Mouse (Mus musculus) kidney, adult 11 months (tissue): Measurements from ENCODE around the gene Kmo.

ENCODE experiments used
- DNase-seq: peaks from one replicate; pipeline ENCODE4 v3.0.0; 2022

The Kmo gene

DNA sequence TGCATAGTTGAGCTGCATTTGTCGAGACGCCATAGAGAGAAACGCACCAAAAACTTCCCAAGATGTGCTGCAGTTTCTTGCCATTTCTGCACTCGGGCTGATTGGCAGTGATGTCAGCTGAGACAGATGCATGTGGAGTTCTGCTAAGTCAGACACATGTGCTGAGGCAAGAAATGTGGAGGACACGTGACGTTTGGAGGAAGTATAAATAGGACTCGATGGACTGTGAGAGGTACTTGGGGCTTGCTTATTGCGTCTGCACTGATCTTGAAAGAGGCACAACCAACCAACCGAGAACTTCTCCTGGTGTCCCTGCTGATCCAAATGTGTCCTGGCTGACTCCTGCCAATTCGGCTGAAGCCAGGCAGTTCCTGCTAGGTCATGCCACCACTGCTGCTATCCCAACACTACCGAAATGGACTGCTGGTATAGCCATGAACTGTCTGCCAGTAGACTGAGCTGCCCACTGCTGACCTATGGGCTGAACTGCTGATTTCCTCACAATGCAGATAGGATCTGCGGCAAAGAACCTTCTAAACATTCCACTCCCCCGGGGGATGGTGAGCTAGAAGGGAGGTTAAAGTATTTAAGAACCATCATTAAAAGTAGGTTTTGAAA is at the start of gene Kmo:
Kmo (plus strand) TSS at position 568 of the 618 bp plus-strand sequence.
- no peak for DNase-seq

DNA sequence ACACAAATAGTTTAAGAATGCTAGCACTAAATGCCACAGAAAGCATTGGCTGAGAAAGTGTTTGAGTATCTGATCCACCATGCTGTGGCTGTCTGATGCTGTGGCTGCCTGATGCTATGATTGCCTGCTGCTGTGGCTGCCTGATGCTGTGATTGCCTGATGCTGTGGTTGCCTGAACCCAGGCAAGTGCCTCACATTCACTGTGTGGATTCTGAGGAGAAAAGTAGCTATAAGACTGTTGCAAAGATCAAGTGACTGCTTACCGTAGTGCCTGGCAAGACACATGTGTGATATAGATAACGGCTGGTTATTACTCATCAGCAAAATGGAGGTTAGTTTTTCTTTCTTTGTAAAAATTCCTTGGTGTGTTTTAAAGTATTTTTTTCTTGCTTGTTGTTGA is 46.1 kb upstream of the Kmo start:
- no peak for DNase-seq

DNA sequence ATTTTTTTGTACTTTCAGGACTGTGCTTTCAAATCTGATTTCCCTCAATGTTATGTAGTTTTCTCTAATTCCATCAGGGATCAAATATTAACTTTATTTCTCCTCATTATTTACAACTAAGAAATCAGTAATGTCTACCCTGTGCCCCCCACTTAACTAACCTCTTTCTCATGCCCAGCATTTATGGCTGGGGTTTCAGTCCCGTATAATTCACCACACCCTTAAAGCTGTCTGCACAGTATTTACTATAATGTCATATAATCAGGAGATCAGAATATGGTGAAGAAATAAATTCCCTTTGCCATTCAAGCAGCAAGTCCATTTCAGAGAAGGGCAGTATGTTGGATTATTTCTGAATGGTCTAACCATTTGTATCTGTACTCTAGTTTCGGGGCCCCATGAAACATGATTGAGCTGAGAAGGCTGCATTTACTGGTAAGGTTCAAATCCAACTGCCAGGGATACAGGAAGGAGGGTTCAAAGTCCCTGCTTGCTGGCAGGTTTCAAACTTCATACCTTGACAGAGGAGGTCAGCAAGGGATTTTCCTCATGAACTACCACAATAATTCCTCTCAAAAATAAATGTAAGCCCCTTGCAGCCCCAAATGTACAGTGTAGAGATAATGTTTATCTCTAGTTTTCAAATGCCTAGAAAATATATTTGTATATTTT is 41.6 kb upstream of the Kmo start:
- no peak for DNase-seq

DNA sequence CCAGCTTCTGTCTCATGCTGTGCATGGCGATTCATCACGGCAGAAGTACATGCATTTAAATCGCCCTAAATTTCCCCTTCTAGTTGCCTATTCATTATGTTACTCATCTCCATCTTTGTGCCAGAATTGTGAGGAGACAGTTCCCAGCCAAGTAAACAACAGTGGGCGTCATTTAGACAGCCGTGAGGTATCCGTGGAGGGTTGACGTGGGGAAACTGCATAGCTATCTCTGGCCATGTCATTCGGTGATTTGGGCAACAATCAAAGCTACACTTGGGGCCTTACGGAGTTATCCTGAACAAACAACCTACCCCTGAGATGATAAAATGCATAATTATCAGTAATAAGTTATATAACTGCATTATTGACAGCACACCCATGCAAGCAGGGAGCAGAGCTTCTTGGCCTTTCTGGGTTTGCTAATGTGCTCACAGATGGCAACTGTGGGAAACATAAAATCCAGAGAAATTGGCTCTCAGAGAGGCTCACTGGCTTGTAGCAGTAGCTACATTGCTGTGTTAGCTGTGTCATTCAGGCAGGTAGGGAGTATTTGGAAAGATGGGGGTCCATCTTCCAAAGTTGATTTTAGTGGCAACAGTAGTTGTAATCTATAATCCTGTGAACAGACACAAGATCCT is 40.5 kb upstream of the Kmo start:
- no peak for DNase-seq

- DNase-seq = no peak
These were observed 39.8 kb upstream of the Kmo start for GRCm38 (mm10) chr1:175580346-175580745.

DNA sequence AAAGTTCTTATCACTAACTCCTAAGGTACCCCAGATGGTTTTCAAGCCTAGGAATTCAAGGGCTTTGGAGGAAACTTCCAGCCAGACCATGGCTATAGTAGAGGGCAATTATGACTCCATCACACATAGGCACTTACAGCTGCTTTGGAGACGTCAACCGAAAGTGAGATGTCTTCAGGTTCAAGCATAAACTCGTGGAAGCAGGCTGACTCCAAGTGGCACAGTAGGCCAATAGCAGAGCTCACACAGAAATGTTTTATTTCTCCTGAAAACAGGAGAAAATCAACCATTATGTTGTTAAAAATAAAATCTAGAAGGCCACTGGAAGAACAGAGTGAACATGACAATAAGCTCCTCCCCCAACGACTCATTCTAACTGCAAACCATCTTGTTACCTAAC is 37.4 kb upstream of the Kmo start:
- no peak for DNase-seq

DNA sequence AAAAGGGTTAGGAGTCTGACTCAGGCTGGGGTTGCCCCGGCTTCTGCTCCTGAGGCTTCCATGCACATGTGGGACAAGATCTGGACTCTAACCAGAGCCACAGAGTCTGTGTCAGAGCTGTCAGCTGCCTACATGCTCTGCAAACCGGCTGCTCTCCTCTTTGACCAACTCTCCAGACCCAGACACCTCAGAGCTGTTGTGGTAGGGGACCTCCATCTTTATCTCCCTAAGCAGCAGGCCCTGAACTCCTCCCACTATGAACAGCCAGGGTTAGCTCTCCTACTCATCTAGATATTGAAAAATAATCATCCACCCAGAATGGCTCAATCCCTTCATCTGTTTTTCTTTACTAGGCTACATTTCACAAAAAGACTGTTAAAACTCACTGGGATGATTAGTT is 34.9 kb upstream of the Kmo start:
- no peak for DNase-seq

GRCm38 (mm10) chr1:175586656-175587055 is 33.5 kb upstream of the Kmo start:
- no peak for DNase-seq

DNA sequence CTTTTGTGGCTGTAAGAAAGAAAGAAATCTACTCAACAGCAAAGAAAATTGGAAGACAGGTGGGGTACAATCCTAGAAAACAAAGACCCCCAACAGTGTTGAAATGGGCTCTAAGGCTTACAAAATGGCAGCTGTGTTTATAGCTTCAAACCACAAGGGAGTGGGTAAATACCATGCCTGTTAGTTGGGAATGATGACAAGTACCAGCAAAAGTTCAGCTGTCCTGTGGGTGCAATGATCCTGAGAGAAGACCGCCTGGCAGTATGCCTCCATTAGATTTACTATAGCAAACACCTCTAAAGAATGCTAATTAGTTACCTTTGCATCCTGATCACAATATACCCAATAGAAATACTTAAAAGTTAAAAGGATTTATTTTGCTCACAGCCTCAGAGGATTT is 27.3 kb upstream of the Kmo start:
- DNase-seq = no peak

DNA sequence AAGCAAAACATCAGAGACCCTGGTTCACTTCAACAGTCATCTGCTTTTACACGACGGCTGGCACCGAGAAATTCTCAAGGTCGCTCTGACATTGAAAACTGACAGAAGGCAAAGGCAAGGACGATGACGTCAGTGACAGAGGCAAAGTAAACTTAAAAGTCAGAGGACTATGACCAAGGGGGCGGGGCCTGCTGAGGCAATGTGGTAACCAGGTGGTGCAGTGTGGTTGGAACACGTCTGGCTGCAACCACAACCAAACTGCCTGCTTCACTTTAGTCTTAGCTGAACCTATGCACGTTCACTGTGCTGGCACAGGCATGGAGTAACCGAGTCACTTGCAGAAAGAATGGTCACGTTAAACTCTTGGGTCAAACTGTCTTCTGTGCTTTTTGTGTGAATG is 17.9 kb upstream of the Kmo start:
- no peak for DNase-seq

- DNase-seq = no peak
These were observed 16.8 kb upstream of the Kmo start for GRCm38 (mm10) chr1:175603390-175603789.

GRCm38 (mm10) chr1:175607308-175607707 is 12.9 kb upstream of the Kmo start:
- DNase-seq = no peak

- DNase-seq = no peak
These were observed 12.2 kb upstream of the Kmo start for GRCm38 (mm10) chr1:175607838-175608585.

DNA sequence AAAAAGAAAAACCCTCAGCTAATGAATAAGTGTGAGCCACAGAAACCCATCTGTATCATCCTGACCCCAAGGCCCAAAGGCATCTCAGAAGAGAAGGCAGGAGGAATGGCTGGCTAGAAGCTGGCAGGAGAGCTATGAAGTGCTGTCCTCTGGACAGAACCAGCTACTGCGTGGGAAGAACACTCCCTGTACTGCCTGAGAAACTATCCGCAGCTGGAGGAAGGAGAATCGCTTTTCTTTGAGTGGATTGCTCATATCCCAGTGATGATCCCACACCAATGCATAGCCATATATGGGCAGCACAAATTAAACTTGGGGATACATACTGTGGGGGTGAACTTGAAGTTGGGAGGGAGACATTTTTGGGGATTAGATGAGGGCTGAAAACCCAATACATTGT is 11.5 kb upstream of the Kmo start:
- no peak for DNase-seq

- no peak for DNase-seq
These were observed 5.2 kb upstream of the Kmo start for GRCm38 (mm10) chr1:175614992-175615391.

GRCm38 (mm10) chr1:175623656-175624055 is 3.5 kb downstream of the Kmo start:
- no peak for DNase-seq

DNA sequence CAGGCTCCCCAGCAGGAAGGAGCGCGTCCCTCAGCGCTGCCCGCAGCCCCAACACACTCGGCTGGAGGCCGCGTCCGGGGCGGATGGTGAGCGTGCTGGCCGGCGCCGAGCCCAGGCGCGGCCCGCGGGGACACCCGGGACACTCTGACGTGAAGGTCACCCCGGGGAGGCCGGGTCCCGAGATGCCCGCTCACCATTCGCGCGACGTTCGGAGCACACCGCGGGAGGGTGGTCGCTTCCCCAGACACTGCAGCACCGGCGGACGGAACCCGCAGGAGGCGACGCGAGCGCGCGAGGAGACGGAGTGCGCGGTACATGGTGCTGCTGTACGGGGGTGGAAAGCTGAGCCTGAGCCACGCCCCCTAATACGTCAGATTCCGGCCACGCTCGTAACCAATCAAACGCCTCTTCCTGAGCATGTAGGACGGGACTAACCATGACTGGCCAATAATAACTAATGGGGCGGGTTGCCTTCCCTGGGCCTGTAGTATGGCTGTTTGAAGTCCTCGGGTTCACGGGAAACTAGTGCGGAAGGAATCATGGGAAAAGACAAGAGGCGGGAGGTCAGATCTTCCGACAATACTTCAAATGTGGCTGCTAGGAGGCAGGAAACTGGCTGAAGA is 5.2 kb downstream of the Kmo start, which contains the start of gene Fh1:
Fh1 (minus strand) TSS at position 379 of the 623 bp plus-strand sequence.
- DNase-seq = peak; percentile 98

- no peak for DNase-seq
These were observed 6.0 kb downstream of the Kmo start for GRCm38 (mm10) chr1:175625990-175626692.

- DNase-seq = no peak
These were observed 9.1 kb downstream of the Kmo start for GRCm38 (mm10) chr1:175629248-175629647.

GRCm38 (mm10) chr1:175630345-175630744 is 10.2 kb downstream of the Kmo start:
- no peak for DNase-seq

DNA sequence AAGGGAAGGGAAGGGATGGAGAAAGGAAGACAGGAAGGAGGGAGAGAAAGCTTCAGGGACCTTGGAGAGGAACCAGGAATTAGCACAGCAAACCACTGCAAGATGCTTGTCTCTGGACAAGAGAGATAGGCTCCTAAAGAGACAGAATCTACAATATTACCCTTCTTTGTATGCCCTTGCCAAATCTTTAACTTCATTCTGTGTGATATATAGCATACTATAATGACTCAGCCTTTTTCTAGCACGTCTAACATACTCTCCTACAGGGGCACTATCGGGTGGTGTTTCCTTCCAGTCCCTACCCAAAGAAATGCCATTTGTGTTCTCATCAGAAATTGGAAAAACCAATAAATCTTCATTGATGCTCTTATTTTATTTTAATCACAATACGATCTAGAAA is 10.9 kb downstream of the Kmo start:
- no peak for DNase-seq

DNA sequence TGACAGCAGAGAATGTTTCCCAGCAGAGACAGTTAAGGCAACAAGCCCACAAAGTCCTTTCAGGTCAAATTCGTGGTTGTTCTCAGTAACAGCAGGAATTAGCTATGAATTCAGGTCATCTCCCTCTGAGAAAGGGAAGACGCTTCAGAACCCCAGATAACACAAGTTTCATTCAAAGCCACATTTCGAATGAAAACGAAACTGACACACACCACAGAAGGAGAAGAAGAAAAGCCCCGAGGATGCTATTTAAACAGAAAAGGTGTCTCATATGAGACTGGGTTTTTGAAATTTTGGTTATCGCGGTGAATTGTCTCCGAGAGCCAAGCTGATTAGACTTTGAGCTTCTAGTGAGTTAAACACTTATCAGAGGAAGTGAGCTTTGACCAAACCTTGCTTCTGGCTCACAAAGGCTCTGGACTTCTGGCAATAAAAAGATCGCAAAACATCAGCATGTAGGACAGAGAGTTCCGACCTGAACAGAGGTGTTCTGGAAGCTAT is 11.6 kb downstream of the Kmo start:
- DNase-seq = peak; percentile 60
